Mouse (Mus musculus) induced T-regulatory cell, adult 2 months (primary cell): ENCODE results near the gene Olfr129.

Experiments used
- DNase-seq: peaks from one replicate; pipeline ENCODE4 v3.0.0-alpha.2; 2012; ENCODE audit warnings: low read depth

Olfr129 gene

GRCm38 (mm10) chr17:38059979-38060378 is at the start of gene Olfr129:
Olfr129 (minus strand) TSS chr17:38060079.
- no peak for DNase-seq

- DNase-seq = no peak
Observed at GRCm38 (mm10) chr17:38088593-38088992, 28.7 kb upstream of the Olfr129 start, which contains the start of gene Olfr131. Olfr131 (minus strand) TSS chr17:38088693.

- no peak for DNase-seq
Observed at GRCm38 (mm10) chr17:38082364-38082763, 22.5 kb upstream of the Olfr129 start.

GRCm38 (mm10) chr17:38063621-38064020 is 3.7 kb upstream of the Olfr129 start, which contains the start of gene Olfr130:
Olfr130 (plus strand) TSS chr17:38063921.
- no peak for DNase-seq

GRCm38 (mm10) chr17:38026297-38026696 is 33.6 kb downstream of the Olfr129 start:
- no peak for DNase-seq

- no peak for DNase-seq
Observed at GRCm38 (mm10) chr17:38016341-38016740, 43.5 kb downstream of the Olfr129 start.

GRCm38 (mm10) chr17:38004996-38005395 is 54.9 kb downstream of the Olfr129 start:
- no peak for DNase-seq
